Mouse (Mus musculus) thymus, adult 2 months (tissue): Measurements from ENCODE around the gene 1190005I06Rik. TPM values are rescaled to one million over a fixed set of nuclear protein-coding genes. Genes with fewer than 3 reads are reported as not detected.

Experiments
- DNase-seq: peaks from one replicate; pipeline ENCODE4 v3.0.0; 2021
- H3K27ac ChIP-seq: fragments of 200-500 bp; 2 replicates; pipeline ENCODE4 v1.5.1; 2012; ENCODE audit warnings: low read length, control low read depth; ENCODE audit not compliant: control insufficient read depth, insufficient read depth
- H3K27me3 ChIP-seq: fragments of 200-500 bp; 2 replicates; pipeline ENCODE4 v1.6.1; 2012; ENCODE audit warnings: mild to moderate bottlenecking, low read length, moderate library complexity, mixed read lengths; ENCODE audit not compliant: control insufficient read depth, insufficient read depth
- H3K36me3 ChIP-seq: fragments of 200-500 bp; 2 replicates; pipeline ENCODE4 v1.6.1; 2012; ENCODE audit warnings: mild to moderate bottlenecking, low read length, moderate library complexity; ENCODE audit not compliant: control insufficient read depth, insufficient read depth
- H3K4me1 ChIP-seq: fragments of 200-500 bp; replicated peaks from 2 replicates; pipeline ENCODE4 v1.6.1; 2012; ENCODE audit warnings: low read length; ENCODE audit not compliant: control insufficient read depth, insufficient read depth
- H3K4me3 ChIP-seq: fragments of 200-500 bp; 2 replicates; pipeline ENCODE4 v1.5.1; 2012; ENCODE audit warnings: mild to moderate bottlenecking, low read length, control low read depth, moderate library complexity; ENCODE audit not compliant: control insufficient read depth, insufficient read depth
- CTCF ChIP-seq: fragments of 200-500 bp; IDR thresholded peaks from 2 replicates; pipeline ENCODE4 v1.5.1; 2012; ENCODE audit warnings: mild to moderate bottlenecking, control low read depth, low read length, moderate library complexity, borderline replicate concordance; ENCODE audit not compliant: control insufficient read depth, poor library complexity, insufficient read depth; ENCODE audit errors: extremely low read depth
- POLR2A ChIP-seq: fragments of 200-500 bp; IDR thresholded peaks from 2 replicates; pipeline ENCODE4 v1.6.1; 2012; ENCODE audit warnings: mild to moderate bottlenecking, low read length, control low read depth, moderate library complexity; ENCODE audit not compliant: control insufficient read depth, poor library complexity, insufficient read depth; ENCODE audit errors: extremely low read depth
- WGBS: fragments of 180-500 bp; shearing (Covaris S2); methylation state at CpG from one replicate; pipeline ENCODE4 v1.1.7; 2018; 5-methylcytosine and 5-hydroxymethylcytosine counted together
- polyA plus RNA-seq: library from polyadenylated mRNA; depleted of rRNA; stranded (reverse); fragments of >200 nt; gene quantifications from 2 replicates; pipeline ENCODE4 v1.2.3, GENCODE M21; 2012

The 1190005I06Rik gene
- polyA plus RNA-seq, 1 experiment = 5.6 TPM

DNA sequence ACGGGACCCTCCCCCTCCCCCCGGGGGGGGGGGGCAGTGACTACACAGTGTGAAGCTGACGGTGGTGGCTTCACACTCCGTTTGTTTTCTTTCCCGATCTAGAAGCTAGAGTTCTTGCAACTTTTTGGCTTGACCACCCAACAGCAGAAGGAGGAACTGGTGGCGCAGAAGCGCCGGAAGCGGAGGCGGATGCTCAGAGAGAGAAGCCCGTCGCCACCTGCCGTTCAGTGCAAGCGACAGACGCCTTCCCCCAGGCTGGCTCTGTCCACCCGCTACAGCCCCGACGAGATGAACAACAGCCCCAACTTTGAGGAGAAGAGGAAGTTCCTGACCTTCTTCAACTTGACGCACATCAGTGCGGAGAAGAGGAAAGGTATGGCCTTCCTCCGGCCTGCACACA is 74.9 kb downstream of the 1190005I06Rik start:
- TF ChIP-seq POLR2A = no peak
- peak; percentile 30; the same call in 1 of the 2 replicates for TF ChIP-seq CTCF
- no peak overlapping the region for H3K27ac ChIP-seq
- H3K4me1 ChIP-seq = peaks cover 6% of the 10 kb centered on the region
- WGBS = 48% methylated on average over 21 of the region's 21 CpGs
- no peaks in the 10 kb centered on the region for H3K27me3 ChIP-seq
- no peak overlapping the region for H3K4me3 ChIP-seq
- H3K36me3 ChIP-seq = peaks cover 99% of the 10 kb centered on the region
- peak; percentile 50 for DNase-seq

GRCm38 (mm10) chr8:120571561-120571960 is 75.9 kb downstream of the 1190005I06Rik start:
- TF ChIP-seq CTCF (no peak), POLR2A (no peak)
- H3K4me1 ChIP-seq = peaks cover 6% of the 10 kb centered on the region
- H3K27ac ChIP-seq = no peak overlapping the region
- no peak overlapping the region for H3K4me3 ChIP-seq
- no peak for DNase-seq
- H3K36me3 ChIP-seq = peaks cover 99% of the 10 kb centered on the region
- no peaks in the 10 kb centered on the region for H3K27me3 ChIP-seq
- WGBS = 96% methylated on average over 8 of the region's 8 CpGs

DNA sequence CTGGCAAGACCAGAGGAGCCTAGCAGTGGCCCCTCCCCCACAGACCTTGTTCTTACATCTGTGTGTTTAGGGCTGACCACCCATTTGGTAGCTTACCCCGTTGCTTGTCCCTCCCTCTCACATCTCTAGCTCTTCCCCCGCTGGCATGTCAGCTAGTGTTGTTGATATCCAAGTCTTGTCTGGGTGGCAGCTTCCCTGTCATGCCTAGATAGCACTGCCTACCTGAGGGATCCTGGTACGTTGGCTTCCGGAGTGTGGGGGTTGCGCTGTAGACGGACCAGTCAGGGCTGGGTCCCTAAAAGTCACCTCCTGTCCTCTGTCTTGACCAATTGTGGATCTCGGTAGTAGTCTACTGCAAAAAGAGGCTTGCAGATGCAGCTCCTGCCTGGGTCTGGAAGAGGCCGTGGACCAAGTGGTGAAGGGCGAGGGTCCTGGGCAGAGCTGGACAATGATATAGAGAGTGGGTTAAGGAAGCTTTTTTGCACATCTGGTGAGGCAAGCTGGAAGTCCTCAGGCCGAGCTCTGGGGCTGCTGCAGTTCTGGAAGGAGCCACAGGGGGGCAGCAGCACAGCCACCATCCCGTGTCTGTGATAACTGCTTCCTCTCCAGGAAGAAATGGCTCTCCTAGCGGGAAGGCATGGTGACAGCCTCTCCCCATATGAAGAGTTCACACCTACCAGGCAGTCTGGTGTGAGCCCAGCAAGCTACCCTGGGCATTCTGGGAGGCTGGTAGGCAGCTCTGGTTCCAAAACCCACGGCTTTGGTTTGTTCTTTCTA is 77.3 kb downstream of the 1190005I06Rik start:
- DNase-seq = peak; percentile 79
- TF ChIP-seq CTCF = peak; percentile 94
- no peak for TF ChIP-seq POLR2A
- H3K27ac ChIP-seq = no peak overlapping the region
- 76% methylated on average over 13 of the region's 13 CpGs for WGBS
- peaks cover 6% of the 10 kb centered on the region for H3K4me1 ChIP-seq
- peaks cover 99% of the 10 kb centered on the region for H3K36me3 ChIP-seq
- H3K4me3 ChIP-seq = no peak overlapping the region
- no peaks in the 10 kb centered on the region for H3K27me3 ChIP-seq

DNA sequence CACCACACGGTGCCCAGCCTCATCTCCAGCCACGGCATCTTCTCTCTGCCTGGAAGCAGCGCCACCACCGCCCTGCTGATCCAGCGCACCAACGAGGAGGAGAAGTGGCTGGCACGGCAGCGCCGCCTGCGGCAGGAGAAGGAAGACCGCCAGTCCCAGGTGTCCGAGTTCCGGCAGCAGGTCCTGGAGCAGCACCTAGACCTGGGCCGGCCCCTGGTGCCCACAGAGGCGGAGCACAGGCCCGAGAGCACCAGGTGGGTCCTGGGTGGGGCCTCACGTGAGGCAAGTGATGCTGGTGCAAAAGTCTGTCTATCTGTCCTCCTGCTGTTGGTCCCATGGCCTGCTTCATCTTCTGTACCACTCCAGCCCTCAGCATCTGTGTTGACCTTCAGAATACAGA is 78.3 kb downstream of the 1190005I06Rik start:
- H3K27me3 ChIP-seq = no peaks in the 10 kb centered on the region
- no peak overlapping the region for H3K4me3 ChIP-seq
- no peak for DNase-seq
- peaks cover 94% of the 10 kb centered on the region for H3K36me3 ChIP-seq
- TF ChIP-seq POLR2A = no peak
- TF ChIP-seq CTCF = no peak
- H3K27ac ChIP-seq = no peak overlapping the region
- peaks cover 6% of the 10 kb centered on the region for H3K4me1 ChIP-seq
- WGBS = 95% methylated on average over 17 of the region's 17 CpGs

- Histone ChIP-seq H3K36me3 (peaks cover 94% of the 10 kb centered on the region), H3K4me1 (peaks cover 14% of the 10 kb centered on the region), H3K4me3 (no peak overlapping the region), H3K27ac (no peak overlapping the region), H3K27me3 (no peaks in the 10 kb centered on the region)
- TF ChIP-seq POLR2A (no peak), CTCF (no peak)
- DNase-seq = no peak
- WGBS = 97% methylated on average over 37 of the region's 37 CpGs
Measured at GRCm38 (mm10) chr8:120568164-120568798, 79.2 kb downstream of the 1190005I06Rik start.

GRCm38 (mm10) chr8:120567731-120568130 is 79.7 kb downstream of the 1190005I06Rik start:
- TF ChIP-seq POLR2A = no peak
- TF ChIP-seq CTCF = no peak
- Histone ChIP-seq H3K27me3 (no peaks in the 10 kb centered on the region), H3K4me1 (peaks cover 19% of the 10 kb centered on the region), H3K27ac (no peak overlapping the region), H3K4me3 (no peak overlapping the region), H3K36me3 (peaks cover 94% of the 10 kb centered on the region)
- 95% methylated on average over 17 of the region's 17 CpGs for WGBS
- DNase-seq = no peak
